Mouse (Mus musculus) E14TG2a.4 (cell line): ENCODE data around the gene Adam17.
A peak's percentile ranks its signal among the peaks of the same experiment; 100 is the strongest.
"Not testable (repeated sequence)": the region's sequence is repeated elsewhere in the genome, so short reads cannot be mapped to it uniquely, and the experiment has no call there.

ENCODE experiments used
- H3K27me3 ChIP-seq: 2 replicates; pipeline ENCODE4 v1.6.1; 2014; ENCODE audit warnings: low read length, control low read depth; ENCODE audit not compliant: insufficient read depth
- H3K36me3 ChIP-seq: 2 replicates; pipeline ENCODE4 v1.6.1; 2014; ENCODE audit warnings: low read length, control low read depth; ENCODE audit not compliant: insufficient read depth
- H3K4me1 ChIP-seq: replicated peaks from 2 replicates; pipeline ENCODE4 v1.6.1; 2014; ENCODE audit warnings: low read depth, low read length, control low read depth
- H3K4me3 ChIP-seq: replicated peaks from 2 replicates; pipeline ENCODE4 v1.5.1; 2014; ENCODE audit warnings: mild to moderate bottlenecking, low read length
- H3K9me3 ChIP-seq: 2 replicates; pipeline ENCODE4 v1.6.1; 2014; ENCODE audit warnings: low read length, control low read depth
- CTCF ChIP-seq: conservative IDR thresholded peaks from 2 replicates; pipeline ENCODE4 v1.5.1; 2014; ENCODE audit warnings: low read length
- NANOG ChIP-seq: IDR thresholded peaks from 2 replicates; pipeline ENCODE4 v1.6.1; 2014; ENCODE audit warnings: borderline replicate concordance, low read length, mixed read lengths
- POU5F1 ChIP-seq: IDR thresholded peaks from 2 replicates; pipeline ENCODE4 v1.6.1; 2014; ENCODE audit warnings: low read length, borderline replicate concordance

Gene Adam17

DNA sequence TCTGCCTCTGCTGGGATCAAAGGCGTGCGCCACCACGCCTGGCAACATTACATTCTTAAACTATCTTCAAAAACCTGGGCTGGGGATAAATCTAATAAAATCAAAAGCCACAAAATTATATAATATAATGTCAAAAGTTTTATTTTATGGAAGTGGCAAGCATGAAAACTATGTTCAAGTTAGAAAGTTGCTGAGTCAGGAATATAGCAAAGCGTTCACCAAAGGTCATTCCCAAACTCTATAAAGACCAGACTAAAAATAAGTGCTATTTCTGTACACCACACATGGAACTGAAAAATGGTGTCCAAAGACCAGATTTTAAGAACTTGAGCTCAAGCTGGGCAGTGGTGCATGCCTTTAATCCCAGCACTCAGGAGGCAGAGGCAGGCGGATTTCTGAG lies 29.3 kb upstream of the Adam17 start:
- Histone ChIP-seq H3K9me3 (no peaks in the 10 kb centered on the region), H3K4me3 (no peak overlapping the region), H3K27me3 (no peaks in the 10 kb centered on the region), H3K36me3 (peaks cover 98% of the 10 kb centered on the region), H3K4me1 (peaks cover 63% of the 10 kb centered on the region)
- TF ChIP-seq POU5F1: no peak
- TF ChIP-seq NANOG: no peak
- no peak for TF ChIP-seq CTCF

DNA sequence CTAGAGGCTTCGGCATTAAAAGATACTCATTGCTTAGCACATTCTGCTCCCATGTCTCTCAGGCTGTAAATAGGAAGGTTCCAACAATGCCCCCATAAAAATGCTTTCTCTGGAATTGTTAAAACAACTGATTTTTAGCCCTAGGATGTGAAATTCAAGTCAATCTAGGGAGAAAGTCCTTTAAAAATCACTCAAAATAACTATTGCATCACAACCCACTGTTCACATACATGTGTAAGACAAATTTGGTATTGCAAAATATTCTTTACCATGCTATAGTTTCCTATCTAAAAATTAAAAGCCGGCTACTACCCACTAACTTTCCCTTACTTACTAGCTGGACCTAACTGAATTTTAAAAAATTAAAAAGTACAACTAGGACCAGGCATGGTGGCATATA lies 12.8 kb upstream of the Adam17 start:
- Histone ChIP-seq H3K4me1 (peaks cover 11% of the 10 kb centered on the region; the same call in 1 of the 2 replicates), H3K27me3 (no peaks in the 10 kb centered on the region), H3K4me3 (no peak overlapping the region)

DNA sequence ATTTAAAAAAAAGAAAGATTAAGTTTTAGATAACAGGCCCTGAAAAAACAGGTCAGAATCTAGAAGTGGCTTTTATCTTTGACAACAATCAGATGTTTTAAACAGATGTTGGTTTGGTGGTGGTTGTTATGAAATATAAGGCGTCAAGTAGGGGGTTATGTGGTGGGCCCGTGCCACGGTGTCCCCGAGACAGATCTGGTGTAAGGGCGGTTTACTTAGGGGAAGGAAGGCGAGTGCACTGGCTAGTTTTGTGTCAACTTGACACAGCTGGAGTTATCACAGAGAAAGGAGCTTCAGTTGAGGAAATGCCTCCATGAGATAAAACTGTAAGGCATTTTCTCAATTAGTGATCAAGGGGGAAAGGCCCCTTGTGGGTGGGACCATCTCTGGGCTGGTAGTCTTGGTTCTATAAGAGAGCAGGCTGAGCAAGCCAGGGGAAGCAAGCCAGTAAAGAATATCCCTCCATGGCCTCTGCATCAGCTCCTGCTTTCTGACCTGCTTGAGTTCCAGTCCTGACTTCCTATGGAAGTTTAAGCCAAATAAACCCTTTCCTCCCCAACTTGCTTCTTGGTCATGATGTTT lies 5.4 kb upstream of the Adam17 start:
- H3K9me3 ChIP-seq, H3K4me3 ChIP-seq, H3K36me3 ChIP-seq, H3K27me3 ChIP-seq: not testable (repeated sequence)
- peaks cover 35% of the 10 kb centered on the region for H3K4me1 ChIP-seq

More for the DNA sequence above, 12.8 kb upstream of the Adam17 start:
- TF ChIP-seq POU5F1: no peak
- TF ChIP-seq CTCF: no peak
- TF ChIP-seq NANOG: no peak
- Histone ChIP-seq H3K9me3 (no peaks in the 10 kb centered on the region), H3K36me3 (peaks cover 51% of the 10 kb centered on the region)

DNA sequence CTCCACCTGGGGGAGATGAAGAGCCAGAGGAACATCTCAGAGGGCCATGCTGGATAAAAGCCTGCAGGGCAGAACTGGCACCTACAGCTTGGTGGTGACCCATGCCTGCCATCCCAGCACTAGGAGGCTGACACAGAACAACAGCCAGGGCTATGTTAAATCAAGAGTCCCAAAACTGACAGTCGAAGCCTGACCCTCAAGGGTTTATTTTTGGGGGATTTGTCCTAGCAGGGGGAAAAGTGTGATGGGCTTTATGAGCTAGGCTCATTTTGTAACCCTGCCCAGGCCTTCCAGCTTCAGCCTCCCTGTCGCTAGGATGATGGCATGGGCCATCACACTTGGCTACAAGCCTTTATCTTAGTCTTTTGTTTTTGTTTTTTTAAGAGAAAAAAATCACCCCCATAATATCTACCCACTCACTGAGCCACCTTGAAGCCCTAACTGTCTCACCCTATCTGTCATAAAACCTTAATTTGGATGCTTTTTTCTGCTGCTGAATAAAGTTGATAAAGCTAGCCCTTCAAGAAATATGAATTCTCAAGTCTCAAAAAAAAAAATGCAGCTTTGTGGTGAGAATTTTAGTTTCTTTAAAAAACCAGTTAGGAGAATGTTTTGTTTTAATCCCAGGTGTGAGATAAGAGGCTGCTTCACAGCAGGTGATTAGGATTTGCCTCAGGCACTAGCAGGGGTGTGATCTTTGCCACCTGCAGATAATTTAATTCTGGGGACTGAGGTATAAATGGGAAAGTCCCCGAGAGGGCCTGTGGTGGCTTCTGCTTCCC lies 2.1 kb upstream of the Adam17 start:
- Histone ChIP-seq H3K36me3 (no peaks in the 10 kb centered on the region), H3K9me3 (no peaks in the 10 kb centered on the region), H3K27me3 (no peaks in the 10 kb centered on the region), H3K4me1 (peaks cover 48% of the 10 kb centered on the region), H3K4me3 (no peak overlapping the region)
- TF ChIP-seq CTCF: no peak
- TF ChIP-seq NANOG: no peak
- no peak for TF ChIP-seq POU5F1

DNA sequence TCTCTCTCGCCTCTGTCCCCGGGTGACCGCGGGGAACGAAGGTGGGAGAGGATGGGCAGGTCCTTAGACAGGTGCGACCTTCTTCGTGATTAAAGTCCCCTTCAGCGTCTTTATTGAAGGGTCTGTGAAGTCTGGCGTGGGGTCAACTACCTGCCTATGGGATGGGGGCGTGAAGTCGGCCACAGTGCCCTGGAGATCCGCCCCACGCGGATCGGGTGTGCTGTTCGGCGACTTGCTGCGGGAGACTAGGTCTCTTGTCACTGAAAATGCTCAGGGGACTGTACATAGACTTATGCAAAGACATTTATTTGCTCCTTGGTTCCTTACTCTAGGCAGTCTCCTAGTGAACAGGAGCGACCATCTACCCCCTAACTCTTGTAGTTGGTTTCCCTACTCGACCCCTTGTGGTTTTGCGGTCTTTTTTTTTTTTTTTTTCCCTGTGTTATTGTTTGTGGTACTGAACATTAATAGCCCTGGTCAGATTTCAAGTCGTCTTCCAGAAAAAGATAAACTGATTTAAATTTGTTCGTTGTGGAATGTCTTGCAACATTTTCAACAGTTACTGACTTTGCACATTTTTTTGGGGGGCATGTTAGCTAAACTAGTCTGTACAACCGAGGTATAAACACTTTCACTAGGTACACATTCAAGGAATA lies 516 bp upstream of the Adam17 start:
- TF ChIP-seq CTCF (no peak), POU5F1 (no peak), NANOG (no peak)
- Histone ChIP-seq H3K9me3 (no peaks in the 10 kb centered on the region), H3K4me3 (peak overlapping the region; percentile 98), H3K27me3 (no peaks in the 10 kb centered on the region), H3K4me1 (peaks cover 56% of the 10 kb centered on the region), H3K36me3 (0 out of 2 replicates have a peak, but pooled peaks cover 4% of the 10 kb centered on the region)

DNA sequence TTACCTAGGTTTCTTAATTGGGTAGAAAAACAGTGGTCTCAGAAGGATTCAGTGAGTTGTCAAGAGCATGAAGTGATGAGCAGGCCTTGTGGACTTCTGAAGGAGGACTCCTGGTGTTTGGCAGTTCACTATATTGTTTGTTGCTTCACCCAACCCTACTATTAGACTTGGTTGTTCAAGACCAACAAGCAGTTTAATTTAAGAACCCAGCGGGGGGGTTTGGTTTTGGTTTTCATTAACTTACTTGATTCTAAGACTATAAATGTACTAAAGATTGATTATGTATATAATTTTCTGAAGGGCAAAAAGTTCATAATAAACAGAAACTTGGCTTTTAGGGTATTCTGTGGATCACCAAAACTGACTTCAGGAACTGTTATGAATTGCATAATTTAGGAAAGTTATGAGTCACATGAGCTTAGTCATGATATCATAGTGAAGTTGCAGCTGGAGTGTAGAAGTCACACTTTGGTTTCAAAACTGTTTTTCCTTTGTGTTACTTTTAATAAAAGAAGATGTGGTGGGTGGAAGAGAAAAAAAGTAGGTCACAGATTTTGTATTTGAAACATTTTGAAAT lies 3.3 kb downstream of the Adam17 start:
- Histone ChIP-seq H3K4me3 (no peak overlapping the region), H3K36me3 (peaks cover 10% of the 10 kb centered on the region), H3K27me3 (no peaks in the 10 kb centered on the region), H3K4me1 (peaks cover 38% of the 10 kb centered on the region), H3K9me3 (no peaks in the 10 kb centered on the region)
- TF ChIP-seq POU5F1 (no peak), NANOG (no peak), CTCF (no peak)

DNA sequence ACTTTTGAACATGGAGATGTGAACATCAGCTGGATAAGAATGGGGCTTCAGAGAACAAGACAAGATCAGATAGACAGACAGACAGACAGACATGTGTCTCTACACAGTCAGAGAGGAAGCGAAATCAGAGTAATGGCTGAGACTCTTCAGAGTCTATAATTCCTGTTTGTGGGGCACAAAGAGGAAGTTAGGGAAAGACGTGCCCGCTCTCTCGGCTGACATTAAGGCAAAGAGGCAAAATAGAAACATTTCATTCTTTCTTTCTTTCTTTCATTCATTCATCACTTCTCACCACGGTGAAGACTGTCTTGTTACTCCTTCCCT lies 4.4 kb downstream of the Adam17 start:
- peaks cover 15% of the 10 kb centered on the region for H3K36me3 ChIP-seq
- peaks cover 41% of the 10 kb centered on the region for H3K4me1 ChIP-seq
- no peak for TF ChIP-seq NANOG
- no peak for TF ChIP-seq POU5F1
- TF ChIP-seq CTCF: no peak
- no peaks in the 10 kb centered on the region for H3K27me3 ChIP-seq
- H3K9me3 ChIP-seq: no peaks in the 10 kb centered on the region
- H3K4me3 ChIP-seq: no peak overlapping the region

DNA sequence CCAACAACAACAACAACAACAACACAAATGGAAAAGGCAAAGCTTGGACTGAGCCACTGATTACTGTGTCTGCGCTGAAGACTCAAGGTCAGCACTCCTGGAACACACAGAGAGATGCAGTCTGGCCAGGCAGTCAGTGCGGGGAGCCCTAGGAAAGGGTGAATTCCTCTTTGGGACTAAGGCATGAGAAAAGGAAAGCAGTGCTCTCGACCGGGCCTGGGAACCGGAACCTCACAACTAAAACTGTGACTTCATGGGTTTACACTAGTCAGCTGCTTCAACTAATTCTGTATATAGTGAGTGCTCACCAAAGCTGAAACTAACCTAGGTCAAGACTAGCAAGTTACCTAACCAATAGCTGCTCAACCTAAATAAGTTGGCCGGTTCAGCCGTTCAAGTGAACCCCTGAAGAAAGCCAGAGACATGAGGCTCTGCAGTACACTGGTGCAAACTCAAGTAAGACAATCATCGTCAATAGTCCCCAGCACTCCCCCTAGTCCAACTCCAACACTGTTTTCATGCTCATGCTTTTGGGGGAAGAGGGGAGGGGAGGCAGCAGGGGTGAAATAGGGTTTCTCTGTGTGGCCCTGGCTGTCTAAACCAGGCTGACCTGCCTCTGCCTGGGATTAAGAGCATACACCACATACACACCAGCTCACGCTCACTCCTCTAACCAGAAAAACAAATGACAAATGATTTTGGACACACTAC lies 4.9 kb downstream of the Adam17 start:
- H3K27me3 ChIP-seq: no peaks in the 10 kb centered on the region
- no peak for TF ChIP-seq NANOG
- no peak for TF ChIP-seq CTCF
- TF ChIP-seq POU5F1: no peak
- no peaks in the 10 kb centered on the region for H3K9me3 ChIP-seq
- no peak overlapping the region for H3K4me3 ChIP-seq
- H3K4me1 ChIP-seq: peaks cover 43% of the 10 kb centered on the region
- peaks cover 15% of the 10 kb centered on the region for H3K36me3 ChIP-seq
